Mouse (Mus musculus) kidney, embryonic 15.5 days (tissue): Measurements from ENCODE around the gene Cacna1c. TPM values are rescaled to one million over a fixed set of nuclear protein-coding genes. Genes with fewer than 3 reads are reported as not detected.
A peak's percentile ranks its signal among the peaks of the same experiment; 100 is the strongest.

Experiments used
- ATAC-seq: fragments of 200-750 bp; cut with Nextera tagmentation; replicated peaks from 2 replicates; pipeline ENCODE4 v1.8.0; 2017; ENCODE audit warnings: moderate TSS enrichment; ENCODE audit not compliant: low FRiP score
- H3K27ac ChIP-seq: fragments of 300-500 bp; sonication (generic); 2 replicates; pipeline ENCODE4 v1.5.1; 2015; ENCODE audit warnings: mild to moderate bottlenecking, inconsistent platforms
- H3K27me3 ChIP-seq: fragments of 300-500 bp; sonication (generic); 2 replicates; pipeline ENCODE4 v1.6.1; 2015; ENCODE audit warnings: inconsistent platforms
- H3K36me3 ChIP-seq: fragments of 300-500 bp; sonication (generic); 2 replicates; pipeline ENCODE4 v1.6.1; 2015; ENCODE audit warnings: inconsistent platforms
- H3K4me1 ChIP-seq: fragments of 300-500 bp; sonication (generic); 2 replicates; pipeline ENCODE4 v1.6.1; 2015; ENCODE audit warnings: inconsistent platforms
- H3K4me2 ChIP-seq: fragments of 300-500 bp; sonication (generic); 2 replicates; pipeline ENCODE4 v1.6.1; 2015; ENCODE audit warnings: moderate library complexity, mild to moderate bottlenecking, inconsistent platforms
- H3K4me3 ChIP-seq: fragments of 300-500 bp; sonication (generic); replicated peaks from 2 replicates; pipeline ENCODE4 v1.5.1; 2015; ENCODE audit warnings: mild to moderate bottlenecking, inconsistent platforms
- H3K9ac ChIP-seq: fragments of 300-500 bp; sonication (generic); 2 replicates; pipeline ENCODE4 v1.6.1; 2015; ENCODE audit warnings: mild to moderate bottlenecking, inconsistent platforms
- H3K9me3 ChIP-seq: fragments of 300-500 bp; sonication (generic); replicated peaks from 2 replicates; pipeline ENCODE4 v1.6.1; 2016; ENCODE audit warnings: inconsistent platforms
- WGBS: fragments of 180-500 bp; shearing (Covaris S2); methylation state at CpG from one replicate; pipeline ENCODE4 v1.1.7; 2015; ENCODE audit warnings: mixed read lengths; 5-methylcytosine and 5-hydroxymethylcytosine counted together
- polyA plus RNA-seq: library from polyadenylated mRNA; unstranded; fragments of >200 nt; fragmentation: Nextera tagmentation; extraction: Ambion mirVana; gene quantifications from 2 replicates; pipeline ENCODE4 v1.2.1, GENCODE M21; 2015

Cacna1c gene
- polyA plus RNA-seq, 1 experiment from 2014 or later, result 2.7 TPM

DNA sequence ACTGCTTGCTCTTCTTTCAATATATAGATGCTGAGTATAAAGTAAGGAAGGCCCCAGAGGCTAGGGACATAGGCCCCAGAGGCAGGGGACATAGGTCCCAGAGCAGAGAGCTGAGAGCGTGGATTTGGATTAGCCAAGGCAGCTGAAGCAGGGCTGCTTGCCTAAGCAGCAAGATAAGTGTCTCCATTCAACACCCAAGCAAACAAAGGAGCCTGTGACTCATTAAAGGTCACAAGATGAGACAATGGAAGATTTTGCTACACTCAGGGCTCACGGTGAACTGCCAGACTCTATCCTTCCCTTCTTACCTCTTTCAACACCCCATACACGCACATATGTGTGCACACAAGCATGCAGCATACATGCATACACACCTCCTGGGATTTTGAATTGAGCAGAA is 137.3 kb downstream of the Cacna1c start:
- ATAC-seq, result no peak
- 85% methylated on average over 3 of the region's 3 CpGs for WGBS
- Histone ChIP-seq H3K9ac (no peak overlapping the region), H3K4me1 (no peaks in the 10 kb centered on the region; the same call in 1 of the 2 replicates), H3K27me3 (no peaks in the 10 kb centered on the region), H3K4me3 (no peak overlapping the region), H3K36me3 (no peaks in the 10 kb centered on the region), H3K9me3 (no peaks in the 10 kb centered on the region), H3K27ac (no peak overlapping the region), H3K4me2 (no peak overlapping the region)

DNA sequence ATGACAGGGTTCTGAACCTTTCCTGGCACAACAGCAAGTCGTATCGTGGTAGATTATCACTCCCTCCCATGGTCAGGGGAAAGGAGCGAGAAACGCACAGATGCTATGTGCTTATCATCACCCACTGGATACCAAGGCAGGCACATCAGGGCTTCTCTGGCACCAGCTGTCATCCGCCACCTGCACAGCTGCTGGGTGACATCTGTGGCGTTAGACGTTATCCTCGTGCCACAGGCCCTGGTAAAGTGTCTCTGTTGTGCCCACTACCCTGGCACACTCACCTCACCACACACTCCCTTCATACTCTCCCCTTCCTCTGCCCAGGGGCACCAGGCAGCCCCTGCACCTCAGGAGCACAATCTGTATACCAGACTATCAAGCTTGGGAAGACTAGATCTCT is 137.8 kb downstream of the Cacna1c start:
- WGBS, result 88% methylated on average over 8 of the region's 8 CpGs
- H3K4me1 ChIP-seq, result peaks cover 2% of the 10 kb centered on the region; the same call in 1 of the 2 replicates

DNA sequence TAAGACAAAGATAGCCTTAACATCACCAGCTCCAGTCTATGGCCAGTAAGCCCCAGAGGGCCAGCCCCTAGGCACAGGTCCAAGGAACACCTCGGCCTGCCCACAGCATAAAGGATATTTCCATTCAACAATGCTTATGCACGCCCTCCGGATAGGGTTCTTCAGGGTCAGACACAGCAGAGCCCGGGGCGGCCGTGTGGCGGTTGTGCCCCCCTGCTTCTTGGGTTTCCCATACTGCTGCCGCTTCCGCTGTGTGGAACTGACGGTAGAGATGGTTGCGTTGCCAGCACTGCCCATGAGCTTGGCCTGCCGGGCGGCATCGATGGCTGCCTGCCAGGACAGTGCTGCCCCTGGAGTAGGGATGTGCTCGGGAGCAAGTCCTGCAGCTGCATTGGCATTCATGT is 139.1 kb downstream of the Cacna1c start:
- no peak overlapping the region for H3K9ac ChIP-seq
- no peak overlapping the region for H3K4me2 ChIP-seq
- H3K4me1 ChIP-seq, result peaks cover 11% of the 10 kb centered on the region
- H3K9me3 ChIP-seq, result no peaks in the 10 kb centered on the region
- H3K27ac ChIP-seq, result no peak overlapping the region
- WGBS, result 89% methylated on average over 15 of the region's 15 CpGs
- H3K27me3 ChIP-seq, result no peaks in the 10 kb centered on the region
- H3K36me3 ChIP-seq, result no peaks in the 10 kb centered on the region
- ATAC-seq, result no peak
- no peak overlapping the region for H3K4me3 ChIP-seq

More for the DNA sequence above, 137.8 kb downstream of the Cacna1c start:
- no peak overlapping the region for H3K27ac ChIP-seq
- H3K27me3 ChIP-seq, result no peaks in the 10 kb centered on the region
- H3K36me3 ChIP-seq, result no peaks in the 10 kb centered on the region
- ATAC-seq, result no peak
- no peak overlapping the region for H3K4me2 ChIP-seq
- no peak overlapping the region for H3K4me3 ChIP-seq
- no peaks in the 10 kb centered on the region for H3K9me3 ChIP-seq
- no peak overlapping the region for H3K9ac ChIP-seq

DNA sequence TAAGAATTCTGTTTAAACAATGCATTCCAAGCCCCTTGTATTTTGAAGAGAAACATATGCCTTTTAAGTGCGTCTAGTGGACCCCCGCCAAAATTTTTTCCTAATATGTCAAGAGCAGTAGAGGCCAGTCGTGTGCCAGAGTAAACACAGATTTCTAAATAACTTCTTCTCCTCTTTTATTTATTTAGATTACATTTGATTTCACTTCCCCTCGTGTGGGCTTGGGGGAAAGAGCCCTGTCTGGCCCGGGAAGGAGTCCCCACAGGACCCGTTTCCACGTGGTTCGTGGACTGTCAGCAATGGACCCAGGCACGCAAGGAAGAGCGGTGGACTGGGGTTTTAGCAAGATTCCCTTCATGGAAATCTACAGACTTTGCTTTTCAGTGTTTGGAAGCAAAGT is 143.4 kb downstream of the Cacna1c start:
- Histone ChIP-seq H3K9ac (no peak overlapping the region), H3K4me1 (peaks cover 18% of the 10 kb centered on the region), H3K36me3 (no peaks in the 10 kb centered on the region), H3K27me3 (no peaks in the 10 kb centered on the region), H3K4me3 (no peak overlapping the region), H3K9me3 (no peaks in the 10 kb centered on the region), H3K27ac (peak overlapping the region; percentile 54), H3K4me2 (peak overlapping the region; percentile 38)
- ATAC-seq, result peak; percentile 37; the same call in 1 of the 2 replicates
- 61% methylated on average over 10 of the region's 10 CpGs for WGBS

DNA sequence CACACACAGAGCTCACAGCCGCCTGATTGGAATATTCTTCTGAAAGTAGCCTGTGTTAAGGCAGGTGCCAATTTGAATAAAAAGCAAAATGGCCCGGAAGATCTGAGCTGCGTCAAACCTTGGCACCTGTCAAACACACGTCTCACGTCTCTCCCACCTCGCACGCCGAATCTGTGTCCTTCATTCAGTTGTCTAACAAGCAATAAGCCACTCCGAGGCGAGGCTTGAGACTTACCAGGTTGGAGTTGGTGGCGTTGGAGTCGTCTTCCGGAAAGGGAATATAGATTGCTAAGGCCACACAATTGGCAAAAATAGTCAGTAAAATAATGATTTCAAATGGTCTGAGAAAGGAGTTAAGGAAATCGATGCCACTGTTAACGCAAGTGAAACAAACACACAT is 143.9 kb downstream of the Cacna1c start:
- H3K9ac ChIP-seq, result no peak overlapping the region
- no peaks in the 10 kb centered on the region for H3K9me3 ChIP-seq
- H3K4me3 ChIP-seq, result no peak overlapping the region
- peaks cover 18% of the 10 kb centered on the region for H3K4me1 ChIP-seq
- no peak for ATAC-seq
- H3K36me3 ChIP-seq, result no peaks in the 10 kb centered on the region
- H3K4me2 ChIP-seq, result 0 out of 2 replicates have a peak overlapping the region, but pooled peaks have one; percentile 8
- H3K27me3 ChIP-seq, result no peaks in the 10 kb centered on the region
- H3K27ac ChIP-seq, result peak overlapping the region; percentile 61; the same call in 1 of the 2 replicates
- WGBS, result 75% methylated on average over 15 of the region's 15 CpGs

DNA sequence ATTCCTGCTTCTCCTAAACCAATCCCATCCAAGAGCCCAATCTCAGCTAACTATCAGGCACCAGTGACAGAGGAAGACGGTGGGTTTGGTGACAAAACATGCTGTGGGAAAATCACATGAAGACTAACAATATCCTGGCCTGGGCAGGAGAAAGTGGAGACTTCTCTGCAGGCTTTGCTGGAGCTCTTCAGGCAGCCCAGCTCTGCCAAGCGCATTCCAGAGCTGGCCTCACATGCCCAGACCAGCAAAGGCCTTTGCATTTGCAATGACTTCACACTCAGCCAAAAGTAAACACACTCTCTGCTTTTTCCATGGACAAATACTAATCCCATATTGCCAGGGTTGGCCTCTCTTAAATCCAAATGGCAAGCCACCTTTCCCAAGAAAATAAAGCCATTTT is 144.5 kb downstream of the Cacna1c start:
- WGBS, result 76% methylated on average over 2 of the region's 2 CpGs

DNA sequence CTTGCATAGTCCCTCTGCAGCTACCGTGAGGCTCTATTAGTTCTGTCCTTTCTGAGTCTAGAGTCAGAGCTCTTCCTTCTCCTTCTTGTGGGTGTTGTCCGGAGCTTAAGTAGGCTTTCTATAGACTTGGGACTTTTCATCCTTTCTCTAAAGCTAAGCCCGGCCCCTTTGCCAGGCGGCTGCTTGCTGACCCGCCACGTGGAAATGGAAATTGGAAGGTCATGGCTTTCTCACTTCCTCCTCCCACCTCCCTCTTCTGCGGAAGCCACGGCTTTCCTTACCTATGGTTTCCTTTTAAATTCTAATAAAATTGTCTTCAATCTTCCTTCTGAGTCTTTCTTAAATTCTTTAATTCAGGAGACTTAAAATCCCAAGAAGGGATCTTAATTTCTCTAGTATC is 148.9 kb downstream of the Cacna1c start:
- ATAC-seq, result no peak
- no peak overlapping the region for H3K4me2 ChIP-seq
- no peaks in the 10 kb centered on the region for H3K36me3 ChIP-seq
- H3K9ac ChIP-seq, result no peak overlapping the region
- 67% methylated on average over 8 of the region's 8 CpGs for WGBS
- H3K4me1 ChIP-seq, result peaks cover 13% of the 10 kb centered on the region
- H3K9me3 ChIP-seq, result no peaks in the 10 kb centered on the region
- H3K27ac ChIP-seq, result no peak overlapping the region
- H3K27me3 ChIP-seq, result no peaks in the 10 kb centered on the region
- no peak overlapping the region for H3K4me3 ChIP-seq

More for the DNA sequence above, 144.5 kb downstream of the Cacna1c start:
- H3K36me3 ChIP-seq, result no peaks in the 10 kb centered on the region
- no peak overlapping the region for H3K4me2 ChIP-seq
- H3K9ac ChIP-seq, result no peak overlapping the region
- no peak overlapping the region for H3K27ac ChIP-seq
- no peak for ATAC-seq
- no peaks in the 10 kb centered on the region for H3K9me3 ChIP-seq
- no peak overlapping the region for H3K4me3 ChIP-seq
- H3K4me1 ChIP-seq, result peaks cover 22% of the 10 kb centered on the region
- no peaks in the 10 kb centered on the region for H3K27me3 ChIP-seq

DNA sequence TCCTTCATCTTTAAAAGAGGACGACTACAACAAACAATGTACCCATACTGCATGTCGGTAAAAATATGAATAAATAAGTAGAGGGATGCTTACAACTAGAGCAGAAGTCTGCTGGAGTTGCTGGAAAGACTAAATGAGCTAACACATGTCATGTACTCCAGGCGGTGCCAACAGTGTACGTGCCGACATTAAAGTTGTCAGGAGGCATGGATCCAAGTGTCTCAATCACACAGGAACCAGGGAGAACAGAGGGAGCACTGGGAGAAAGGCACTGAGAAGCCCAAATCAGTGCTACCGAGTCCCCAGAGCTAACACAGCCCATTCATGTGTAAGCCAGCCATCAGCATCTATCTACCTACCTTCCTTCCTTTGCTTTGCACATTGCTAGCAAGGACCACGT is 150.7 kb downstream of the Cacna1c start:
- H3K9ac ChIP-seq, result no peak overlapping the region
- H3K27me3 ChIP-seq, result no peaks in the 10 kb centered on the region
- 87% methylated on average over 7 of the region's 7 CpGs for WGBS
- H3K9me3 ChIP-seq, result no peaks in the 10 kb centered on the region
- no peaks in the 10 kb centered on the region for H3K36me3 ChIP-seq
- no peak for ATAC-seq
- no peak overlapping the region for H3K4me2 ChIP-seq
- no peak overlapping the region for H3K27ac ChIP-seq
- H3K4me1 ChIP-seq, result peaks cover 4% of the 10 kb centered on the region; the same call in 1 of the 2 replicates
- no peak overlapping the region for H3K4me3 ChIP-seq

DNA sequence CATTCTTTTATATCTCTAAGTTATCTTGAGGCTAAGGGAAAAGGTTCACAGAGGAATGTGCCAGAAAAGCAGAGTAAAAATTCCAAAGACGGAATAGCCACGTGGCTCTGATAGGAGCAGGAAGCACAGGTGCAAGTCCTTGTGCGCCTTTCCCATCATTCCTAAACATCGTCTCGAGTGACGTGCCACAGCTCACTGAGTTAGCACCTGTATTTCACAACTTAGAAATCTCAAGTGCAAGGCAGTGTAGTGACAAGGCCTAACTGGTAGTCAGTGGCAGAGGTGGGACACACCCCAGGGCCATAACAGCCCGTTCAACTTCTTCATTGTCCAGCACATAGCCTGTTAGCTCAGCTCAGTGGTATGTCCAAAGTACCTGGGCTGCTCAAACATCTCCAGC is 152.1 kb downstream of the Cacna1c start:
- no peaks in the 10 kb centered on the region for H3K36me3 ChIP-seq
- no peak overlapping the region for H3K9ac ChIP-seq
- WGBS, result 72% methylated on average over 7 of the region's 7 CpGs
- no peak overlapping the region for H3K27ac ChIP-seq
- H3K4me1 ChIP-seq, result peaks cover 4% of the 10 kb centered on the region; the same call in 1 of the 2 replicates
- ATAC-seq, result no peak
- H3K27me3 ChIP-seq, result no peaks in the 10 kb centered on the region
- no peaks in the 10 kb centered on the region for H3K9me3 ChIP-seq
- no peak overlapping the region for H3K4me3 ChIP-seq
- no peak overlapping the region for H3K4me2 ChIP-seq

DNA sequence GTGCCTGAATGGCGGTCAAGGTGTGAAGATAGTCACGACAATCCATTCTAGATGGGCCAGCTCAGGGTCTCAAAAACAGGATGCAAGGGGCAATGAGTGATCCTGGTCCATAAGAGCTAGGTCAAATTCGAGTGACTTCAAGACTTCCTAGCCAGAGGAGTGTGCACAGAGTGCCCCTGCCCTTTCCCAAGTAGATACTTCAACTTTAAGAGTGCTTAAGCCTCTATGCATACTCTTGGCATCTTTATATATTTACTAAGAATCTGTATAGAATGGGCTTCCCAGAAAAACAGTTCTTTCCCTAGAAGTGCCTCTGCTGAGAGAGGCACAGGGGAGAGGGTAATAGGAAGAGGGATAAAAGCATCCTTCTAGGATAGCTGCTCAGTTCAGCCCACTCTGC is 153.4 kb downstream of the Cacna1c start:
- Histone ChIP-seq H3K27ac (no peak overlapping the region), H3K4me1 (peaks cover 8% of the 10 kb centered on the region; the same call in 1 of the 2 replicates), H3K9me3 (no peaks in the 10 kb centered on the region), H3K9ac (no peak overlapping the region), H3K36me3 (no peaks in the 10 kb centered on the region), H3K4me2 (no peak overlapping the region), H3K4me3 (no peak overlapping the region), H3K27me3 (no peaks in the 10 kb centered on the region)
- ATAC-seq, result no peak
- 80% methylated on average over 3 of the region's 3 CpGs for WGBS

DNA sequence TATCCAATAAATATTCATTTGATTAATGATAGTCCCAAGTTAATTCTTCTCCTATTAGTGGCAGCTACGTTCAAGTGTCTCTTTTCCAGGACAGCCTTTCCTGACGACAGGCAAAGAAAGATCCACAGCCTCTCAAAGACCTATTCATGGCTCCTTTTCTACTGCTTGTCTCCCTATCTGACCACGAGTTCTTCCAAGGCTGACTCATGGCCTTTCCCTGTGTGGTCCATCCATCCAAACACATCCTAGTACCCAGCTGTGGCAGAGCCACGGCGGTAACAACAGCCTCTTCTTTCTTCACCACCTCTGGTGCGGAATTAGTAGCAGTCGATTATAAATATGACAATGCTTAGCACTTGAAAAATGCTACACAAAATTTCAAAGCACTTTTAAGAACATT is 155.3 kb downstream of the Cacna1c start:
- no peak overlapping the region for H3K4me3 ChIP-seq
- no peak overlapping the region for H3K27ac ChIP-seq
- H3K4me2 ChIP-seq, result no peak overlapping the region
- H3K9ac ChIP-seq, result no peak overlapping the region
- WGBS, result 79% methylated on average over 7 of the region's 7 CpGs
- no peaks in the 10 kb centered on the region for H3K36me3 ChIP-seq
- no peaks in the 10 kb centered on the region for H3K27me3 ChIP-seq
- no peak for ATAC-seq
- peaks cover 8% of the 10 kb centered on the region; the same call in 1 of the 2 replicates for H3K4me1 ChIP-seq
- no peaks in the 10 kb centered on the region for H3K9me3 ChIP-seq

DNA sequence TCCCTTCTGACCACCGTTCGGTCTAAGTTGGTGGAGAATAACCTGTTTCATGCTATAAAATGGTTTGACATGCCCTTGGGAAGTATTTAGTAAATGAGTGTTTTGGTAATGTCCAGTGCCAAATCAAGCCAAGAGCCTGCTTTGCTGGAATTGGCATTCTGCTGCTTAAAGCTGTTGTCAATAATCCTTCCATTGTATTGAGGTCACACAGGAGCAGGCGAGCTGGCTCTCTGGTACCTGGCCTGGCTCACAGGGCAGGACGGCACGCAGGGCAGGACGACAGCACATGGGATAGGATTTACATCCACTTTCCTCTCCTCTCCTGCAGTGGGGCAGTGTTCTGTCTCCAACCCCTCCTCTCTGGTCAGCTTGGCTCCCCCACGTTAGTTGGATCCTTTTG is 156.4 kb downstream of the Cacna1c start:
- H3K36me3 ChIP-seq, result no peaks in the 10 kb centered on the region
- peaks cover 8% of the 10 kb centered on the region; the same call in 1 of the 2 replicates for H3K4me1 ChIP-seq
- H3K27me3 ChIP-seq, result no peaks in the 10 kb centered on the region
- H3K4me3 ChIP-seq, result no peak overlapping the region
- H3K9me3 ChIP-seq, result no peaks in the 10 kb centered on the region
- H3K27ac ChIP-seq, result no peak overlapping the region
- H3K9ac ChIP-seq, result no peak overlapping the region
- 81% methylated on average over 7 of the region's 7 CpGs for WGBS
- no peak overlapping the region for H3K4me2 ChIP-seq
- no peak for ATAC-seq

DNA sequence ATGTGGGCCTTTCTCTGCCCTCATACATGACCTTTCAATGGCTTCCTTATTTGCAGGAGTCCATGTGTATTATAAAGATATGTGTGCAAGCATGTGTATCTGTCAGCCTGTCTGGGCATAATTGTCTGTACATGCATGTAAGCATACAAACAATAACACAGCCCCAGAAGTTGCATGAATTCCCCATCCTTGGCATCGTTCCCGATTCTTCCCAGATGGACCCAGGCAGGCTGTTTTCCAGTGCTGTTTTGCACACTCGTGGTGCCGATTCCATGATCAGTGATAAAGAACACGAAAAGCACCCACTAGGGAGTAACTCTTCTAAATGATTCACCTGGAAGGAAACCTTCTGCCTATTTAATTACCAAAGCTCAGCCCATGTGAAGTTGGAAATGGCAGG is 156.9 kb downstream of the Cacna1c start:
- no peaks in the 10 kb centered on the region for H3K9me3 ChIP-seq
- no peak overlapping the region for H3K9ac ChIP-seq
- WGBS, result 80% methylated on average over 5 of the region's 5 CpGs
- H3K27ac ChIP-seq, result no peak overlapping the region
- peaks cover 8% of the 10 kb centered on the region; the same call in 1 of the 2 replicates for H3K4me1 ChIP-seq
- no peaks in the 10 kb centered on the region for H3K36me3 ChIP-seq
- H3K4me3 ChIP-seq, result no peak overlapping the region
- no peaks in the 10 kb centered on the region for H3K27me3 ChIP-seq
- H3K4me2 ChIP-seq, result no peak overlapping the region
- no peak for ATAC-seq
